Mouse (Mus musculus) lung, adult 18-20 months (tissue): ENCODE data around the gene Flot1.

ENCODE experiments used
- DNase-seq, 2 experiments: peaks; one replicate each; pipeline ENCODE4 v3.0.0; 2022; ENCODE audit warnings: mixed read lengths in 2 of 2

Gene Flot1

GRCm38 (mm10) chr17:35822964-35823937 lies at the start of gene Flot1:
Gene Flot1, plus strand, starts transcription at chr17:35823230.
- DNase-seq: peak; percentile 91 to 94

GRCm38 (mm10) chr17:35776811-35777609 lies 46.0 kb upstream of the Flot1 start:
- DNase-seq: peak; percentile 89 to 91

GRCm38 (mm10) chr17:35778965-35779364 lies 44.1 kb upstream of the Flot1 start:
- DNase-seq: no peak

GRCm38 (mm10) chr17:35779466-35780205 lies 43.4 kb upstream of the Flot1 start:
- DNase-seq: peak; percentile 64 to 81

GRCm38 (mm10) chr17:35780362-35780761 lies 42.7 kb upstream of the Flot1 start:
- no peak for DNase-seq

GRCm38 (mm10) chr17:35782398-35782797 lies 40.6 kb upstream of the Flot1 start:
- DNase-seq: no peak

GRCm38 (mm10) chr17:35782924-35783323 lies 40.1 kb upstream of the Flot1 start:
- DNase-seq: no peak

- peak; percentile 60 to 63 for DNase-seq
These were observed 39.1 kb upstream of the Flot1 start for GRCm38 (mm10) chr17:35783944-35784343.

- no peak for DNase-seq
These were observed 37.9 kb upstream of the Flot1 start for GRCm38 (mm10) chr17:35785140-35785539.

GRCm38 (mm10) chr17:35787493-35787892 lies 35.5 kb upstream of the Flot1 start:
- DNase-seq: no peak

GRCm38 (mm10) chr17:35788025-35788424 lies 35.0 kb upstream of the Flot1 start:
- DNase-seq: no peak

- no peak for DNase-seq
These were observed 32.1 kb upstream of the Flot1 start for GRCm38 (mm10) chr17:35790933-35791332.

- no peak for DNase-seq
These were observed 30.2 kb upstream of the Flot1 start for GRCm38 (mm10) chr17:35792837-35793236.

GRCm38 (mm10) chr17:35795099-35795498 lies 27.9 kb upstream of the Flot1 start:
- no peak for DNase-seq

GRCm38 (mm10) chr17:35795656-35796055 lies 27.4 kb upstream of the Flot1 start:
- no peak for DNase-seq

- no peak for DNase-seq
These were observed 26.2 kb upstream of the Flot1 start for GRCm38 (mm10) chr17:35796835-35797234.

GRCm38 (mm10) chr17:35800905-35801304 lies 22.1 kb upstream of the Flot1 start:
- no peak for DNase-seq

- DNase-seq: peak; percentile 65 to 75
These were observed 20.0 kb upstream of the Flot1 start for GRCm38 (mm10) chr17:35803020-35803419.

- peak in 1 of 2 experiments; percentile 34 for DNase-seq
These were observed 19.1 kb upstream of the Flot1 start for GRCm38 (mm10) chr17:35803858-35804399.

- peak; percentile 83 to 91 for DNase-seq
These were observed 15.0 kb upstream of the Flot1 start for GRCm38 (mm10) chr17:35808073-35808472.

- DNase-seq: no peak
These were observed 13.6 kb upstream of the Flot1 start for GRCm38 (mm10) chr17:35809395-35809794.

GRCm38 (mm10) chr17:35810900-35811648 lies 12.0 kb upstream of the Flot1 start:
- no peak for DNase-seq
